Mouse (Mus musculus) embryonic facial prominence, embryonic 11.5 days (tissue): ENCODE results near the gene Psma5. TPM values are rescaled to one million over a fixed set of nuclear protein-coding genes. Genes with fewer than 3 reads are reported as not detected.

Experiments
- ATAC-seq: fragments of 200-750 bp; cut with Nextera tagmentation; replicated peaks from 2 replicates; pipeline ENCODE4 v1.8.0; 2017; ENCODE audit warnings: low read depth; ENCODE audit not compliant: insufficient number of reproducible peaks, low FRiP score, low TSS enrichment
- DNase-seq: peaks from one replicate; pipeline ENCODE4 v3.0.0-alpha.2; 2015; ENCODE audit warnings: low spot score
- H3K27ac ChIP-seq: fragments of 300-500 bp; sonication (generic); replicated peaks from 2 replicates; pipeline ENCODE4 v1.5.1; 2014; ENCODE audit warnings: mild to moderate bottlenecking, low read depth, low read length, control low read depth
- H3K27me3 ChIP-seq: fragments of 300-500 bp; sonication (generic); 2 replicates; pipeline ENCODE4 v1.6.1; 2014; ENCODE audit warnings: mild to moderate bottlenecking, low read length, moderate library complexity, mixed read lengths; ENCODE audit not compliant: control insufficient read depth, insufficient read depth
- H3K36me3 ChIP-seq: fragments of 300-500 bp; sonication (generic); replicated peaks from 2 replicates; pipeline ENCODE4 v1.6.1; 2014; ENCODE audit warnings: low read depth, mild to moderate bottlenecking, low read length, moderate library complexity, mixed read lengths; ENCODE audit not compliant: control insufficient read depth, insufficient read depth
- H3K4me1 ChIP-seq: fragments of 300-500 bp; sonication (generic); 2 replicates; pipeline ENCODE4 v1.6.1; 2014; ENCODE audit warnings: low read length, mixed read lengths; ENCODE audit not compliant: control insufficient read depth, insufficient read depth
- H3K4me2 ChIP-seq: fragments of 300-500 bp; sonication (generic); 2 replicates; pipeline ENCODE4 v1.6.1; 2014; ENCODE audit warnings: low read depth, mild to moderate bottlenecking, control low read depth, low read length, moderate library complexity
- H3K4me3 ChIP-seq: fragments of 300-500 bp; sonication (generic); 2 replicates; pipeline ENCODE4 v1.5.1; 2014; ENCODE audit warnings: low read depth, low read length, control low read depth
- H3K9ac ChIP-seq: fragments of 300-500 bp; sonication (generic); replicated peaks from 2 replicates; pipeline ENCODE4 v1.6.1; 2014; ENCODE audit warnings: mild to moderate bottlenecking, control low read depth, low read length
- H3K9me3 ChIP-seq: fragments of 300-500 bp; sonication (generic); replicated peaks from 2 replicates; pipeline ENCODE4 v1.6.1; 2016; ENCODE audit warnings: mild to moderate bottlenecking, low read length, inconsistent platforms, mixed read lengths; ENCODE audit not compliant: control insufficient read depth
- WGBS: fragments of 180-500 bp; shearing (Covaris S2); extraction: QIAGEN DNeasy Blood & Tissue Kit; methylation state at CpG from one replicate; pipeline ENCODE4 v1.1.7; 2014; 5-methylcytosine and 5-hydroxymethylcytosine counted together
- polyA plus RNA-seq: library from polyadenylated mRNA; unstranded; fragments of >200 nt; fragmentation: Nextera tagmentation; extraction: Ambion mirVana; gene quantifications from 2 replicates; pipeline ENCODE4 v1.2.1, GENCODE M21; 2014

Gene Psma5
- polyA plus RNA-seq, 1 experiment from 2014 or later: 344 TPM

DNA sequence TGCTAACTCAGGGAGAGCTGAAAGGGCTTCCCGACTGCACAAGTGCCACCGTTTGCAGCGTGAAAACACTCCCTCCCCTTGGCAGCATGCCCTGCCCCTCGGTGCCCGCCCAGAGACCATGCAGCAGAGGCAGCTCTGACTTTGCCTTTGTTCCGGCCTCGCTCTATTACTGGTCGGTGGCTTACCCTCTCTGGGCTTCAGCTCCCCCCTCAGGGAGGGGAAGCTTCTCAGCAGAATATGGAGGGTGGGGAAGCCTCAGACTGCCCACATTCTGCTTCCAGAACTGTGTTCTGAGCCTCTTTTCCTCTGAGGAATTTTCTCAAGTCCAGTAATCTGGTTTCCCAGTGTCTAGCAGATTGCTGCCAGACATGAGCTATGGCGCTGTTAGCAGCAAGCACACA is 71.7 kb downstream of the Psma5 start:
- Histone ChIP-seq H3K27me3 (no peaks in the 10 kb centered on the region), H3K4me3 (no peak overlapping the region), H3K36me3 (no peaks in the 10 kb centered on the region; the same call in none of the 2 replicates), H3K4me2 (no peak overlapping the region), H3K4me1 (no peaks in the 10 kb centered on the region), H3K9ac (no peak overlapping the region), H3K27ac (no peak overlapping the region), H3K9me3 (no peaks in the 10 kb centered on the region)
- ATAC-seq (no peak), DNase-seq (no peak)
- WGBS: 73% methylated on average over 9 of the region's 9 CpGs

Other genes with a start within 250 kb of the Psma5 start
- gene Gstm1, start 239.0 kb upstream of the Psma5 start, polyA plus RNA-seq: 33.9 and 36.6 TPM in 2 replicates
- gene Gstm4, start 212.0 kb upstream of the Psma5 start, polyA plus RNA-seq: 14.6 and 15.9 TPM in 2 replicates
- 30.3 and 31.3 TPM in 2 replicates for gene Ampd2, start 170.3 kb upstream of the Psma5 start, polyA plus RNA-seq
- gene Gnat2, start 164.1 kb upstream of the Psma5 start, polyA plus RNA-seq: 0.63 and 0.93 TPM in 2 replicates
- gene Gnai3, start 110.8 kb upstream of the Psma5 start, polyA plus RNA-seq: 229 and 242 TPM in 2 replicates
- gene Gpr61, start 102.0 kb upstream of the Psma5 start, polyA plus RNA-seq: 0.11 and 0.31 TPM in 2 replicates
- gene Amigo1, start 70.6 kb upstream of the Psma5 start, polyA plus RNA-seq: 2.8 and 3.1 TPM in 2 replicates
- gene Cyb561d1, start 55.7 kb upstream of the Psma5 start, polyA plus RNA-seq: 1.4 and 1.6 TPM in 2 replicates
- gene Atxn7l2, start 46.0 kb upstream of the Psma5 start, polyA plus RNA-seq: 17.6 and 19.0 TPM in 2 replicates
- gene Sypl2, start 30.3 kb upstream of the Psma5 start, polyA plus RNA-seq: 0.95 and 1.1 TPM in 2 replicates
- 13.8 and 16.0 TPM in 2 replicates for gene Sort1, start 27.2 kb downstream of the Psma5 start, polyA plus RNA-seq
- 0.32 TPM in 1 of 2 replicates, not detected in the other for gene Mybphl, start 108.0 kb downstream of the Psma5 start, polyA plus RNA-seq
- gene Psrc1, start 126.9 kb downstream of the Psma5 start, polyA plus RNA-seq: 71.5 and 81.7 TPM in 2 replicates
- 12.4 and 13.5 TPM in 2 replicates for gene Celsr2, start 158.6 kb downstream of the Psma5 start, polyA plus RNA-seq
- 153 TPM in 2 replicates for gene Sars, start 188.3 kb downstream of the Psma5 start, polyA plus RNA-seq